In the genomic region with DNA sequence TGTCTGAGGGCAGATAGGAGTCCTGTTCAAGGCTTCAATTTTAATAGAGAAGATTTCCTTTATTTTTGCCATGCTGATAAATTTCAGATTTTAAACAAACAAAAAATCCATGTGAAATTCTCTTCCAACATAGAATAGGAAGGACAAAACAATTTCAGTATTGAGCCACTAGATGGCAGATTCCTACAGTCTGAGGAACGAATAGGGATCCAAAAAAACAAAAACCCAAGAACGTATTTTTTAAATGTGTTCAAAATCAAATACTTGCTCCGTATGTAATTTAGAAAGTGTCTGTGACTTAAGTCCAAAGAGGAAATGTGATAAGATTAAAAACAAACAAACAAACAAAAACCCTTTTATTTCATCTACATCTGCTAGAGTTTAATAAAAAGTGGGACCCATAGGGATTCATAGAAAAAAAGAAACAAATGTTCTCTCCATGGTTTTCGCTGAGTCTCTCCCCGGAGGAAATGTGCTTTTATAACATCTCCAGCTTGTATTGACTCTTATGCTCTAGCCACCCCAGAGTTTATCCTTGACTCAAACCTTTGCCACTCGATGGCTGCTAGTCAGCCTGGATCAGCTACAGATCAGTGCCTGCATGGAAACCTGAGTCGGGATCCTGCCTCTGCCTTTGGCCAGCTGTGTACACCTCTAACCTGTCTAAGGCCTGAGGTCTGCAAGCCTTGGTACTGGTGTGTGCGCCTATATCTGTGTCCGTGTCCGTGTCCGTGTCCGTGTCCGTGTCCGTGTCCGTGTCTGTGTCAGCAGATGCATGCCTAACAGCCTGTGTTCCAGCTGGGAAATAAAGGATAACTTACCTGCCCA, we compare ENCODE assay signal across 8 mouse cellular contexts.
A peak's percentile ranks its signal among the peaks of the same experiment; 100 is the strongest.
DNase-seq lines count a peak whose midpoint lies in the region; ATAC-seq lines count a peak whose summit lies in the region.

No protein-coding gene starts in this region.

- peak; percentile 6 for DNase-seq in adrenal gland, postnatal 25 days
- DNase-seq in adrenal gland, postnatal 4 days (ENCODE audit: low spot score in 2 of 2) = no peak
- DNase-seq in urinary bladder, postnatal 14 days (ENCODE audit: low spot score) = peak; percentile 9
- no peak for DNase-seq in urinary bladder, postnatal 36 days (ENCODE audit: low spot score in 2 of 2)
- DNase-seq in retina, adult 2 months (ENCODE audit: low read depth, low spot score) = peak; percentile 25
- no peak for DNase-seq in adrenal gland, adult 8-10 months

- WGBS in heart, embryonic 15.5 days = 53% methylated on average over 15 of the region's 15 CpGs
- WGBS in limb, embryonic 15.5 days = 50% methylated on average over 15 of the region's 15 CpGs

- H3K9me3 ChIP-seq in heart, embryonic 15.5 days (replicated peaks) = no peaks in the 10 kb centered on the region
- no peaks in the 10 kb centered on the region for H3K9me3 ChIP-seq in limb, embryonic 15.5 days

- H3K27me3 ChIP-seq in heart, embryonic 15.5 days = no peaks in the 10 kb centered on the region
- no peaks in the 10 kb centered on the region for H3K27me3 ChIP-seq in limb, embryonic 15.5 days

- no peak for ATAC-seq in heart, embryonic 15.5 days (replicated peaks; ENCODE audit: insufficient number of reproducible peaks, insufficient read depth, low FRiP score, low read depth)
- ATAC-seq in limb, embryonic 15.5 days (ENCODE audit: insufficient number of reproducible peaks, low FRiP score, low TSS enrichment, low read depth) = no peak

- no peak overlapping the region for H3K27ac ChIP-seq in heart, embryonic 15.5 days
- H3K27ac ChIP-seq in limb, embryonic 15.5 days = peak overlapping the region; percentile 38; the same call in 1 of the 2 replicates

- peak overlapping the region; percentile 52 for H3K4me2 ChIP-seq in heart, embryonic 15.5 days
- H3K4me2 ChIP-seq in limb, embryonic 15.5 days = peak overlapping the region; percentile 45

- no peaks in the 10 kb centered on the region for H3K36me3 ChIP-seq in heart, embryonic 15.5 days
- no peaks in the 10 kb centered on the region for H3K36me3 ChIP-seq in limb, embryonic 15.5 days

- peak overlapping the region; percentile 30 for H3K4me3 ChIP-seq in heart, embryonic 15.5 days
- peak overlapping the region; percentile 23; the same call in 1 of the 2 replicates for H3K4me3 ChIP-seq in limb, embryonic 15.5 days

- H3K4me1 ChIP-seq in heart, embryonic 15.5 days (replicated peaks) = peaks cover 11% of the 10 kb centered on the region
- H3K4me1 ChIP-seq in limb, embryonic 15.5 days = peaks cover 5% of the 10 kb centered on the region

- H3K9ac ChIP-seq in heart, embryonic 15.5 days = no peak overlapping the region
- no peak overlapping the region for H3K9ac ChIP-seq in limb, embryonic 15.5 days

Comparison
In these comparisons a context has a peak if more than half of its experiments do, and no peak if none do; other contexts are left out.
1. DNase-seq: peak in adrenal gland, postnatal 25 days (single experiment), urinary bladder, postnatal 14 days (single experiment) and retina, adult 2 months (single experiment); none in adrenal gland, postnatal 4 days (0 of 2), urinary bladder, postnatal 36 days (0 of 2) and adrenal gland, adult 8-10 months (single experiment).